Mouse (Mus musculus): ENCODE data around the gene Lrp1. TPM values are rescaled to one million over a fixed set of nuclear protein-coding genes. Genes with fewer than 3 reads are reported as not detected.

Lrp1 gene
- polyA plus RNA-seq, 1 experiment from 2014 or later: 95.6 TPM

DNA sequence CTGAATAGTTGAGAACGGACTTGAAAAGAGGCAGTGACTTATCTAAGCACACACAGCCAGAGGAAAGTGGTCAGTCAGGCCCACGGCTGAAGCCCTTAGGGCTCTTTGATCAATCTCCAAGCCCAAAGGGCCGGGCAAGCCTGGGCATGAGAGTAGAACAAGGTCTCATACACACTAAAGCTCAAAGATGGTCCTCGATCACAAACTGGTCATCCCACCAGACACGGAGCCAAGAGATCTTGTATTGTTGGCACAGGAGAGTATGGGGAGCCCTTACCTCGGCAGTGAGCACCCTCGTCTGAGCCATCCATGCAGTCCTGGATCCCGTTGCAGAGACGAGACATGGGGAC, 10.9 kb downstream of the Lrp1 start:
- ATAC-seq (ENCODE audit: insufficient read depth, low FRiP score): no peak
- H3K4me1 ChIP-seq (ENCODE audit: control insufficient read depth, insufficient read depth, low read length): peaks cover 51% of the 10 kb centered on the region
- H3K9ac ChIP-seq (ENCODE audit: low read length): no peak overlapping the region

GRCm38 (mm10) chr10:127609415-127610065, 11.4 kb downstream of the Lrp1 start:
- WGBS: 48% methylated on average over 9 of the region's 9 CpGs
- no peak overlapping the region for H3K4me2 ChIP-seq (ENCODE audit: low read depth, low read length)
- peaks cover 32% of the 10 kb centered on the region for H3K36me3 ChIP-seq (ENCODE audit: control insufficient read depth, insufficient read depth, low read length)
- no peaks in the 10 kb centered on the region for H3K27me3 ChIP-seq (ENCODE audit: control insufficient read depth, insufficient read depth, low read length)
- H3K9ac ChIP-seq (ENCODE audit: low read length): no peak overlapping the region
- ATAC-seq (ENCODE audit: insufficient read depth, low FRiP score): peak; percentile 60; the same call in 1 of the 2 replicates
- no peaks in the 10 kb centered on the region for H3K9me3 ChIP-seq (replicated peaks; ENCODE audit: control insufficient read depth, low read length)
- H3K4me3 ChIP-seq (replicated peaks; ENCODE audit: low read length): no peak overlapping the region
- H3K4me1 ChIP-seq (ENCODE audit: control insufficient read depth, insufficient read depth, low read length): peaks cover 51% of the 10 kb centered on the region
- peak overlapping the region; percentile 77 for H3K27ac ChIP-seq (ENCODE audit: low read length)

More for the DNA sequence above, 10.9 kb downstream of the Lrp1 start:
- Histone ChIP-seq H3K27ac (ENCODE audit: low read length) (peak overlapping the region; percentile 77), H3K4me3 (replicated peaks; ENCODE audit: low read length) (no peak overlapping the region), H3K27me3 (ENCODE audit: control insufficient read depth, insufficient read depth, low read length) (no peaks in the 10 kb centered on the region), H3K9me3 (replicated peaks; ENCODE audit: control insufficient read depth, low read length) (no peaks in the 10 kb centered on the region), H3K4me2 (ENCODE audit: low read depth, low read length) (no peak overlapping the region), H3K36me3 (ENCODE audit: control insufficient read depth, insufficient read depth, low read length) (peaks cover 30% of the 10 kb centered on the region)
- 76% methylated on average over 9 of the region's 9 CpGs for WGBS

GRCm38 (mm10) chr10:127607059-127607458, 13.9 kb downstream of the Lrp1 start:
- no peak overlapping the region for H3K9ac ChIP-seq (ENCODE audit: low read length)
- no peak overlapping the region for H3K4me2 ChIP-seq (ENCODE audit: low read depth, low read length)
- no peak for ATAC-seq (ENCODE audit: insufficient read depth, low FRiP score)
- H3K36me3 ChIP-seq (ENCODE audit: control insufficient read depth, insufficient read depth, low read length): peaks cover 33% of the 10 kb centered on the region
- no peaks in the 10 kb centered on the region for H3K27me3 ChIP-seq (ENCODE audit: control insufficient read depth, insufficient read depth, low read length)
- 86% methylated on average over 7 of the region's 7 CpGs for WGBS
- H3K9me3 ChIP-seq (replicated peaks; ENCODE audit: control insufficient read depth, low read length): no peaks in the 10 kb centered on the region
- no peak overlapping the region for H3K27ac ChIP-seq (ENCODE audit: low read length)
- no peak overlapping the region for H3K4me3 ChIP-seq (replicated peaks; ENCODE audit: low read length)
- H3K4me1 ChIP-seq (ENCODE audit: control insufficient read depth, insufficient read depth, low read length): peaks cover 50% of the 10 kb centered on the region

DNA sequence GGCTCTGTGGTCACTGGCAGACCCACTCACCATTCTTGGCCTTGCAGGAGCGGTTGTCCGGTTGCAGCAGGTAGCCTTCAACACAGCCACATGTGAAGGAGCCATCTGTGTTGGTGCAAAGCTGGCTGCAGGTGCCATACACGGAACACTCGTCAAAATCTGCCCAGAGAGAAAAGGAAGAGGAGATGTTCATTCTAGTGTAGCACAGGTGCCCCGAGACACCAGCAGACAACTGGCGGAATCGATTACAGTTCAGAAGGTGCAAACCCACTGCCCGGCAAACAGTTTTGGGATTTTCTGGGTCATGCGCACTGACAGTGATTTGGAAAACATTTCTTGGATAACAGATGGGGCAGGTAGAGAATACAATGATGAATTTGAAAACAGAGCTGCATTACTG, 15.2 kb downstream of the Lrp1 start:
- H3K9me3 ChIP-seq (replicated peaks; ENCODE audit: control insufficient read depth, low read length): no peaks in the 10 kb centered on the region
- no peaks in the 10 kb centered on the region for H3K27me3 ChIP-seq (ENCODE audit: control insufficient read depth, insufficient read depth, low read length)
- no peak for ATAC-seq (ENCODE audit: insufficient read depth, low FRiP score)
- H3K4me1 ChIP-seq (ENCODE audit: control insufficient read depth, insufficient read depth, low read length): peaks cover 55% of the 10 kb centered on the region
- no peak overlapping the region for H3K4me2 ChIP-seq (ENCODE audit: low read depth, low read length)
- 92% methylated on average over 9 of the region's 9 CpGs for WGBS
- no peak overlapping the region for H3K9ac ChIP-seq (ENCODE audit: low read length)
- peaks cover 27% of the 10 kb centered on the region for H3K36me3 ChIP-seq (ENCODE audit: control insufficient read depth, insufficient read depth, low read length)
- no peak overlapping the region for H3K27ac ChIP-seq (ENCODE audit: low read length)
- no peak overlapping the region for H3K4me3 ChIP-seq (replicated peaks; ENCODE audit: low read length)

DNA sequence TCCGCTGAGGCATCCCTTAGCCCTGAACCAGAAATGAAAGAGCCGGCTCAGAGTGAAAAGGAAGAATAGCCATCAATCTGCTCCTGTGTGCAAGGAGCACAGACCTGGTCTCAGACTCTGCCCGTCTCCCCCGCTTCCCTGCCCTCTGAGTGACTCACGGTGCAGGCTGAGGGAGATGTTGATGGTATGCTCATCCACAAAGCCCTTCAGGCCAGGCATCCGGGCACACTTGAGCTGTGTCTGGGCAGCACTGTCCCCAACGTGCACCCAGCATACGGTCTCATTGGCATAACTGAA, 15.7 kb downstream of the Lrp1 start:
- H3K4me1 ChIP-seq (ENCODE audit: control insufficient read depth, insufficient read depth, low read length): peaks cover 60% of the 10 kb centered on the region
- H3K9ac ChIP-seq (ENCODE audit: low read length): no peak overlapping the region
- 72% methylated on average over 8 of the region's 8 CpGs for WGBS
- no peak overlapping the region for H3K4me3 ChIP-seq (replicated peaks; ENCODE audit: low read length)
- no peaks in the 10 kb centered on the region for H3K27me3 ChIP-seq (ENCODE audit: control insufficient read depth, insufficient read depth, low read length)
- no peaks in the 10 kb centered on the region for H3K9me3 ChIP-seq (replicated peaks; ENCODE audit: control insufficient read depth, low read length)
- no peak overlapping the region for H3K4me2 ChIP-seq (ENCODE audit: low read depth, low read length)
- ATAC-seq (ENCODE audit: insufficient read depth, low FRiP score): no peak
- H3K36me3 ChIP-seq (ENCODE audit: control insufficient read depth, insufficient read depth, low read length): peaks cover 22% of the 10 kb centered on the region
- peak overlapping the region; percentile 89 for H3K27ac ChIP-seq (ENCODE audit: low read length)

DNA sequence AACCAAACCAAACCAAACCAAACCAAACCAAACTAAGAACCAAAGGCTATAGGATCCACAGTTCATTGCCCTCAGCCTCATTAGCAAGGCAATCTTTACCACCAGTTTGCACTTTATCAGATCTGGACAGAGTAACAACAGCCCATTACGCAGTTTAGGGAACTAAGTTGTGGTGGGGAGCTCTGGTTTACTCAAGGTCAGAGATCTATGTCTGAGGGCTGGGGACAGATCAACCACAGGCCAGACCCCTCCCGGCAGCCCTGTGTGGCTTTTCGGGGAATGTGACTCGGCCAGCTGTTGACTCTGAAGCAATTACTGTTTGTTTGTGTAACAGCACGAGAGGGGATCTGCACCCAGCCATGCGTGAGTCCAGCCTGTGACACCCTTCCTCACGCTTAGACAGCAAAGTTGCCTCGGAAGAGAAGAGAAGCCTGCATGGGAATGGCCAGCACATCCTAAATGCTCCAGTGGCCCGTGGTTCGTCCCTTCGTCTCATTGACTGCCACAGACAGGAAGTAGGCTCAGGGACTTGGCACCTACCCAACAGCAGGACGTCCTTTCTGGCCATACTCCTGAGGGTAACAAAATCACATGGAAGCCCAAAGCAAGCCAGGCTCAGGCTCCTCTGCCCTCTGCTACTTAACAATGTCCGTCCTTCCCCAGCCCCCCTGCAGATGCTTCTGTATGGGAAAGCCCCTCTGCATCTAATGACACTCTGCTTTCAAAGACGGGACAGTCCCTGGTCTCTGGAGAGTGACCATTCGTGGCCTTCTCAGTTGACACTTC, 16.3 kb downstream of the Lrp1 start:
- Histone ChIP-seq H3K27me3 (ENCODE audit: control insufficient read depth, insufficient read depth, low read length) (no peaks in the 10 kb centered on the region), H3K4me1 (ENCODE audit: control insufficient read depth, insufficient read depth, low read length) (peaks cover 60% of the 10 kb centered on the region), H3K36me3 (ENCODE audit: control insufficient read depth, insufficient read depth, low read length) (peaks cover 21% of the 10 kb centered on the region), H3K4me2 (ENCODE audit: low read depth, low read length) (no peak overlapping the region), H3K27ac (ENCODE audit: low read length) (peak overlapping the region; percentile 89), H3K9me3 (replicated peaks; ENCODE audit: control insufficient read depth, low read length) (no peaks in the 10 kb centered on the region), H3K4me3 (replicated peaks; ENCODE audit: low read length) (no peak overlapping the region), H3K9ac (ENCODE audit: low read length) (peak overlapping the region; percentile 46; the same call in 1 of the 2 replicates)
- no peak for ATAC-seq (ENCODE audit: insufficient read depth, low FRiP score)
- WGBS: 33% methylated on average over 15 of the region's 15 CpGs

DNA sequence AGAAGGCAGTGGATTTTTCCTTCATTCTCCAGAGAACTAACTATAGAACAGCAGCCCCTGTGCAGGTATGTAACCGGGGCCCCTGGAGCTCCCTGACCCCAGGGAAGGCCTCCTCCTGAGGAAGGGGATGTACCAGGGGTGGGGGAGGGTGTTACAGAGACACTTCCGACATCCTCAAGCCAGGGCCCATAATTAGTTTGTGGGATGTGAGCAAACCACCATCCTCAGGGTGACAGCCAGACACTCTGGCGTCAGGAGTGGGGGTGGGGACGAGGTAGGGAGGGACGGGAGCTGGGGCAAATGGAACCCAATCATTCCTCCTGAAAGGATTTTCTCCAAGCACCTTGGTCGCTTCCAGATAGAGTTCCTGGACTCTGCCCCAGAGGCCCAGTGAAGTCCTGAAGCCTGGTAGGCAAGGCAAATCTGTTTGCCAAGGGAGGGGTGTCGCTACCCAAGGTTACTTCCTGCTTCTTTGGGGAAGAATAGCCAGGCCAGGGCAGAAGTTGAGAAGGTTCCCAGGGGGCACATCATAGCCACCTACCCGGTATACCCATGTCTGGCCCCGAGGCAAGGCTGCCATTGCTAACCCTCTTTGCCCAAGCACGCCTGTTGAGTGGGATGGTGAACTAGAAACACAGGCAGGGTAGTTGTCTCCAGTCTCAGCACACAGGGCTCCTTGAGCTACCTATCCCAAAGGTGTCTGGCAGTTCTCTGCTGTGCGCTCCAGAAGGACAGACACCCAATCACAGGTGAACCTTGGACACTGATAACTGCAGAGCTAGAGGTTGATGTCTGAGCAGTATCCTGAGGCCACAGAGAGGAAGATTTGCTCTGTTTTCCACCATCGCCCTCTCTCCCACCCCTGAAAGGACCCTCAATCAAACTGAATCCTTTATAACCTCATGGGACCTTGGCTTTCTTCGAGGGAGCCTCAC, 17.2 kb downstream of the Lrp1 start:
- Histone ChIP-seq H3K4me1 (ENCODE audit: control insufficient read depth, insufficient read depth, low read length) (peaks cover 58% of the 10 kb centered on the region), H3K9ac (ENCODE audit: low read length) (peak overlapping the region; percentile 46), H3K9me3 (replicated peaks; ENCODE audit: control insufficient read depth, low read length) (no peaks in the 10 kb centered on the region), H3K4me3 (replicated peaks; ENCODE audit: low read length) (no peak overlapping the region), H3K36me3 (ENCODE audit: control insufficient read depth, insufficient read depth, low read length) (peaks cover 21% of the 10 kb centered on the region), H3K4me2 (ENCODE audit: low read depth, low read length) (no peak overlapping the region; the same call in 1 of the 2 replicates), H3K27me3 (ENCODE audit: control insufficient read depth, insufficient read depth, low read length) (no peaks in the 10 kb centered on the region), H3K27ac (ENCODE audit: low read length) (peak overlapping the region; percentile 89)
- 40% methylated on average over 13 of the region's 13 CpGs for WGBS
- ATAC-seq (ENCODE audit: insufficient read depth, low FRiP score): peak; percentile 77

- H3K36me3 ChIP-seq (ENCODE audit: control insufficient read depth, insufficient read depth, low read length): peaks cover 19% of the 10 kb centered on the region
- 92% methylated on average over 6 of the region's 6 CpGs for WGBS
Measured at GRCm38 (mm10) chr10:127602194-127602593, 18.8 kb downstream of the Lrp1 start.

More at GRCm38 (mm10) chr10:127602194-127602593, 18.8 kb downstream of the Lrp1 start:
- H3K27me3 ChIP-seq (ENCODE audit: control insufficient read depth, insufficient read depth, low read length): no peaks in the 10 kb centered on the region
- no peak for ATAC-seq (ENCODE audit: insufficient read depth, low FRiP score)
- no peak overlapping the region for H3K4me3 ChIP-seq (replicated peaks; ENCODE audit: low read length)
- no peak overlapping the region for H3K9ac ChIP-seq (ENCODE audit: low read length)
- no peak overlapping the region for H3K4me2 ChIP-seq (ENCODE audit: low read depth, low read length)
- peaks cover 68% of the 10 kb centered on the region for H3K4me1 ChIP-seq (ENCODE audit: control insufficient read depth, insufficient read depth, low read length)
- H3K9me3 ChIP-seq (replicated peaks; ENCODE audit: control insufficient read depth, low read length): no peaks in the 10 kb centered on the region
- H3K27ac ChIP-seq (ENCODE audit: low read length): no peak overlapping the region
